Mouse (Mus musculus): ENCODE results near the gene Kdm5d.

Kdm5d gene

GRCm38 (mm10) chrY:897393-898227 lies at the start of gene Kdm5d:
Gene Kdm5d (plus strand): TSS chrY:897788.
- DNase-seq (ENCODE audit: low spot score), result peak; percentile 78

GRCm38 (mm10) chrY:872404-872803 lies 25.2 kb upstream of the Kdm5d start:
- peak; percentile 6 for DNase-seq (ENCODE audit: low spot score)

- DNase-seq (ENCODE audit: low spot score), result peak; percentile 47
Measured at GRCm38 (mm10) chrY:872855-873549, 24.6 kb upstream of the Kdm5d start.
